Mouse (Mus musculus) hindbrain, embryonic 16.5 days (tissue): ENCODE data around the gene Lrig1. TPM values are rescaled to one million over a fixed set of nuclear protein-coding genes. Genes with fewer than 3 reads are reported as not detected.
"Not testable (repeated sequence)": the region's sequence is repeated elsewhere in the genome, so short reads cannot be mapped to it uniquely, and the experiment has no call there.

ENCODE experiments used
- ATAC-seq: fragments of 200-750 bp; cut with Nextera tagmentation; 2 replicates; pipeline ENCODE4 v1.8.0; 2017; ENCODE audit warnings: moderate TSS enrichment, moderate library complexity
- H3K27ac ChIP-seq: fragments of 300-500 bp; sonication (generic); 2 replicates; pipeline ENCODE4 v1.5.1; 2014; ENCODE audit warnings: low read depth, mild to moderate bottlenecking, control low read depth, low read length, moderate library complexity
- H3K27me3 ChIP-seq: fragments of 300-500 bp; sonication (generic); replicated peaks from 2 replicates; pipeline ENCODE4 v1.6.1; 2014; ENCODE audit warnings: low read length; ENCODE audit not compliant: control insufficient read depth, insufficient read depth
- H3K36me3 ChIP-seq: fragments of 300-500 bp; sonication (generic); 2 replicates; pipeline ENCODE4 v1.6.1; 2014; ENCODE audit warnings: mild to moderate bottlenecking, low read length, moderate library complexity, mixed read lengths; ENCODE audit not compliant: control insufficient read depth, insufficient read depth
- H3K4me1 ChIP-seq: fragments of 300-500 bp; sonication (generic); 2 replicates; pipeline ENCODE4 v1.6.1; 2014; ENCODE audit warnings: low read depth, low read length; ENCODE audit not compliant: control insufficient read depth, insufficient read depth
- H3K4me2 ChIP-seq: fragments of 300-500 bp; sonication (generic); 2 replicates; pipeline ENCODE4 v1.6.1; 2014; ENCODE audit warnings: mild to moderate bottlenecking, low read length, control low read depth, moderate library complexity
- H3K4me3 ChIP-seq: fragments of 300-500 bp; sonication (generic); 2 replicates; pipeline ENCODE4 v1.5.1; 2014; ENCODE audit warnings: mild to moderate bottlenecking, low read length, control low read depth, moderate library complexity
- H3K9ac ChIP-seq: fragments of 300-500 bp; sonication (generic); 2 replicates; pipeline ENCODE4 v1.6.1; 2014; ENCODE audit warnings: low read depth, mild to moderate bottlenecking, control low read depth, low read length, moderate library complexity
- H3K9me3 ChIP-seq: fragments of 300-500 bp; sonication (generic); 2 replicates; pipeline ENCODE4 v1.6.1; 2014; ENCODE audit warnings: mild to moderate bottlenecking, low read length, moderate library complexity; ENCODE audit not compliant: control insufficient read depth
- WGBS: fragments of 180-500 bp; shearing (Covaris S2); extraction: QIAGEN DNeasy Blood & Tissue Kit; methylation state at CpG from one replicate; pipeline ENCODE4 v1.1.7; 2014; 5-methylcytosine and 5-hydroxymethylcytosine counted together
- microRNA-seq: library from miRNA; unstranded; fragments of <30 nt; microRNA quantifications from one replicate; pipeline ENCODE4, GENCODE M21; 2017
- polyA plus RNA-seq: library from polyadenylated mRNA; unstranded; fragments of >200 nt; fragmentation: Nextera tagmentation; extraction: Ambion mirVana; gene quantifications from 2 replicates; pipeline ENCODE4 v1.2.1, GENCODE M21; 2015

Gene Lrig1
- polyA plus RNA-seq, 1 experiment from 2014 or later = 18.7 TPM

GRCm38 (mm10) chr6:94575526-94576166 lies 124.3 kb downstream of the Lrig1 start:
- no peak overlapping the region for H3K4me3 ChIP-seq
- peak overlapping the region; percentile 49; the same call in 1 of the 2 replicates for H3K27ac ChIP-seq
- no peaks in the 10 kb centered on the region for H3K27me3 ChIP-seq
- ATAC-seq = peak; percentile 82
- 22% methylated on average over 9 of the region's 9 CpGs for WGBS
- H3K4me1 ChIP-seq = peaks cover 12% of the 10 kb centered on the region
- peak overlapping the region; percentile 35 for H3K9ac ChIP-seq
- H3K4me2 ChIP-seq = peak overlapping the region; percentile 28; the same call in 1 of the 2 replicates
- no peaks in the 10 kb centered on the region for H3K36me3 ChIP-seq
- H3K9me3 ChIP-seq = no peaks in the 10 kb centered on the region

- H3K4me2 ChIP-seq = no peak overlapping the region
- H3K4me3 ChIP-seq = no peak overlapping the region
- H3K9ac ChIP-seq = no peak overlapping the region
Measured at GRCm38 (mm10) chr6:94568040-94568439, 131.9 kb downstream of the Lrig1 start.

GRCm38 (mm10) chr6:94565766-94566165 lies 134.2 kb downstream of the Lrig1 start:
- Histone ChIP-seq H3K4me3 (no peak overlapping the region), H3K27me3 (no peaks in the 10 kb centered on the region), H3K4me1 (no peaks in the 10 kb centered on the region), H3K27ac (no peak overlapping the region), H3K9me3 (no peaks in the 10 kb centered on the region), H3K4me2 (no peak overlapping the region), H3K36me3 (no peaks in the 10 kb centered on the region), H3K9ac (no peak overlapping the region)
- 92% methylated on average over 2 of the region's 2 CpGs for WGBS
- ATAC-seq = no peak

More at GRCm38 (mm10) chr6:94568040-94568439, 131.9 kb downstream of the Lrig1 start:
- H3K36me3 ChIP-seq = no peaks in the 10 kb centered on the region
- H3K27me3 ChIP-seq = no peaks in the 10 kb centered on the region
- H3K4me1 ChIP-seq = no peaks in the 10 kb centered on the region
- ATAC-seq = no peak
- H3K9me3 ChIP-seq = no peaks in the 10 kb centered on the region
- WGBS = 94% methylated on average over 2 of the region's 2 CpGs
- H3K27ac ChIP-seq = no peak overlapping the region

GRCm38 (mm10) chr6:94563203-94563940 lies 136.6 kb downstream of the Lrig1 start:
- Histone ChIP-seq H3K27ac (no peak overlapping the region), H3K36me3 (no peaks in the 10 kb centered on the region), H3K27me3 (no peaks in the 10 kb centered on the region), H3K4me2 (no peak overlapping the region), H3K9ac (no peak overlapping the region), H3K4me3 (no peak overlapping the region), H3K9me3 (no peaks in the 10 kb centered on the region), H3K4me1 (no peaks in the 10 kb centered on the region)
- WGBS = 66% methylated on average over 8 of the region's 8 CpGs
- ATAC-seq = no peak

GRCm38 (mm10) chr6:94561346-94561745 lies 138.6 kb downstream of the Lrig1 start:
- H3K9ac ChIP-seq = no peak overlapping the region
- H3K36me3 ChIP-seq = no peaks in the 10 kb centered on the region
- ATAC-seq = no peak
- H3K4me3 ChIP-seq = no peak overlapping the region
- H3K4me1 ChIP-seq = no peaks in the 10 kb centered on the region
- no peaks in the 10 kb centered on the region for H3K27me3 ChIP-seq
- no peak overlapping the region for H3K4me2 ChIP-seq
- H3K27ac ChIP-seq = no peak overlapping the region
- WGBS = 59% methylated on average over 1 of the region's 1 CpGs
- H3K9me3 ChIP-seq = no peaks in the 10 kb centered on the region

GRCm38 (mm10) chr6:94560896-94561295 lies 139.1 kb downstream of the Lrig1 start:
- H3K4me3 ChIP-seq = no peak overlapping the region
- no peak for ATAC-seq
- 81% methylated on average over 1 of the region's 1 CpGs for WGBS
- H3K9me3 ChIP-seq = no peaks in the 10 kb centered on the region
- no peak overlapping the region for H3K27ac ChIP-seq
- no peaks in the 10 kb centered on the region for H3K4me1 ChIP-seq
- H3K9ac ChIP-seq = no peak overlapping the region
- no peak overlapping the region for H3K4me2 ChIP-seq
- H3K27me3 ChIP-seq = no peaks in the 10 kb centered on the region
- no peaks in the 10 kb centered on the region for H3K36me3 ChIP-seq

- H3K27me3 ChIP-seq, H3K4me1 ChIP-seq, H3K4me2 ChIP-seq, H3K9me3 ChIP-seq, H3K36me3 ChIP-seq, ATAC-seq, H3K4me3 ChIP-seq, H3K9ac ChIP-seq, H3K27ac ChIP-seq: not testable (repeated sequence)
- WGBS = 78% methylated on average over 1 of the region's 1 CpGs
Measured at GRCm38 (mm10) chr6:94558603-94559002, 141.4 kb downstream of the Lrig1 start.

Small RNA genes within 50 kb of the gene (microRNA-seq; reads per million reads assigned to microRNA genes)
- not detected for gene Mir7041

Other genes with a start within 250 kb of the Lrig1 start
- 9.4 and 11.9 TPM in 2 replicates for gene Slc25a26, start 199.8 kb downstream of the Lrig1 start, polyA plus RNA-seq